Mouse (Mus musculus): Measurements from ENCODE around the gene Lims1.

DNA sequence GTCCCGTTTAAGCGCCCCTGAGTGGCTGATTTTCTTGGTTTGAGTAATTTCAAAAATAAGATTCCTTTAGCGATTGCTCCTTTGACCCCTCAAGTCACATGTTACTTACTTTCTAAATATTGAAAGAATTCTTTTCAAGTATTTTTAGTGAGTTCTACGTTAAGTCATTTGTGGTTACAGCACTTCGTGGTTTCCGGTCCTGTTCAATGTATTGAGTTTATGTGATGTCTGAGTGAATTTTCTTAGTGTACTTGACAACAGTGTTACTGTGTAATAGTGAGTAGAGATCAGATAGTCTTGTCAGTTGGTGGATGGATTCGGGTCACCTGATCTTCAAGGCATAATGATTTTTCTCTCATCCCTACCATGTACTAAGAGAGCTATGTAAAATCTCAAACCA lies 41.0 kb upstream of the Lims1 start:
- TF ChIP-seq CTCF (IDR thresholded peaks at IDR 0.05; ENCODE audit: control insufficient read depth, insufficient read depth, insufficient replicate concordance, low read depth, low read length) (no peak), POLR2A (IDR thresholded peaks at IDR 0.05; ENCODE audit: control insufficient read depth, low read depth, low read length) (no peak)
